Mouse (Mus musculus) liver, embryonic 14.5 days (tissue): ENCODE measurements around the gene Lpo. TPM values are rescaled to one million over a fixed set of nuclear protein-coding genes. Genes with fewer than 3 reads are reported as not detected.
"Not testable (repeated sequence)": the region's sequence is repeated elsewhere in the genome, so short reads cannot be mapped to it uniquely, and the experiment has no call there.

Experiments
- ATAC-seq: fragments of 200-750 bp; cut with Nextera tagmentation; 2 replicates; pipeline ENCODE4 v1.8.0; 2017; ENCODE audit warnings: moderate number of reproducible peaks, mild to moderate bottlenecking, moderate library complexity; ENCODE audit not compliant: insufficient read depth
- DNase-seq, 3 experiments: peaks; one replicate each; pipeline ENCODE4 v3.0.0-alpha.2; 2012 to 2013; ENCODE audit warnings: low read depth in 3 of 3, low spot score in 3 of 3
- H3K27ac ChIP-seq: fragments of 300-500 bp; sonication (generic); 2 replicates; pipeline ENCODE4 v1.5.1; 2014; ENCODE audit warnings: moderate library complexity, mild to moderate bottlenecking, control low read depth, inconsistent platforms
- H3K27me3 ChIP-seq: fragments of 300-500 bp; sonication (generic); 2 replicates; pipeline ENCODE4 v1.6.1; 2014; ENCODE audit warnings: mild to moderate bottlenecking, low read length, moderate library complexity; ENCODE audit not compliant: control insufficient read depth, insufficient read depth
- H3K36me3 ChIP-seq: fragments of 300-500 bp; sonication (generic); replicated peaks from 2 replicates; pipeline ENCODE4 v1.6.1; 2014; ENCODE audit warnings: low read depth; ENCODE audit not compliant: control insufficient read depth, insufficient read depth
- H3K4me1 ChIP-seq, 2 experiments: fragments of 200-500 bp in 1 of 2; fragments of 300-500 bp in 1 of 2; sonication (generic) in 1 of 2; replicated peaks; 2 replicates each; pipeline ENCODE4 v1.6.1; 2012 to 2014; ENCODE audit warnings: antibody characterized with exemption in 1 of 2, inconsistent platforms in 1 of 2, low read length in 1 of 2; ENCODE audit not compliant: control insufficient read depth in 2 of 2, insufficient read depth in 2 of 2
- H3K4me2 ChIP-seq: fragments of 300-500 bp; sonication (generic); 2 replicates; pipeline ENCODE4 v1.6.1; 2014; ENCODE audit warnings: low read depth, mild to moderate bottlenecking, control low read depth, moderate library complexity
- H3K4me3 ChIP-seq, 2 experiments: fragments of 200-500 bp in 1 of 2; fragments of 300-500 bp in 1 of 2; sonication (generic) in 1 of 2; 2 replicates each; pipeline ENCODE4 v1.5.1; 2012 to 2014; ENCODE audit warnings: low read depth in 2 of 2, low read length in 2 of 2, mild to moderate bottlenecking in 2 of 2, control low read depth in 1 of 2, inconsistent platforms in 1 of 2, moderate library complexity in 1 of 2; ENCODE audit not compliant: insufficient read depth in 1 of 2
- H3K9ac ChIP-seq: fragments of 300-500 bp; sonication (generic); replicated peaks from 2 replicates; pipeline ENCODE4 v1.6.1; 2014; ENCODE audit warnings: mild to moderate bottlenecking, control low read depth, moderate library complexity
- H3K9me3 ChIP-seq: fragments of 300-500 bp; sonication (generic); 2 replicates; pipeline ENCODE4 v1.6.1; 2016; ENCODE audit warnings: low read length, mixed read lengths; ENCODE audit not compliant: control insufficient read depth
- CTCF ChIP-seq: IDR thresholded peaks from 2 replicates; pipeline ENCODE4 v1.5.1; 2016; ENCODE audit warnings: antibody characterized with exemption, low read depth, control low read depth
- EP300 ChIP-seq: IDR thresholded peaks from 2 replicates; pipeline ENCODE4 v1.6.1; 2016; ENCODE audit warnings: antibody characterized with exemption, low read depth
- whole genome bisulfite sequencing: fragments of 180-500 bp; shearing (Covaris S2); extraction: QIAGEN DNeasy Blood & Tissue Kit; methylation state at CpG from one replicate; pipeline ENCODE4 v1.1.7; 2014; ENCODE audit not compliant: insufficient replicate concordance; 5-methylcytosine and 5-hydroxymethylcytosine counted together
- polyA plus RNA-seq, 2 experiments: library from polyadenylated mRNA; depleted of rRNA in 1 of 2; stranded (reverse) in 1 of 2; unstranded in 1 of 2; fragments of >200 nt; fragmentation: Nextera tagmentation in 1 of 2; extraction: Ambion mirVana in 1 of 2; gene quantifications; 2 replicates each; pipeline versions ENCODE4 v1.2.1 to v1.2.3; 2012 to 2014

The Lpo gene
- 0.02 TPM in 1 of 2 replicates, not detected in the other for polyA plus RNA-seq (2012; rRNA removed)
- polyA plus RNA-seq (2014; fragmentation: Nextera tagmentation; extraction: Ambion mirVana) = not detected in 2 replicates

GRCm38 (mm10) chr11:87828239-87828900 lies at the start of gene Lpo:
Lpo (minus strand) TSS chr11:87828289.
- TF ChIP-seq CTCF (no peak), EP300 (no peak)
- ATAC-seq = no peak
- Histone ChIP-seq H3K36me3 (no peaks in the 10 kb centered on the region), H3K4me2 (no peak within 1 kb of the TSS), H3K9ac (no peak within 1 kb of the TSS), H3K9me3 (no peaks in the 10 kb centered on the region), H3K27me3 (no peaks in the 10 kb centered on the region), H3K4me3 (no peak within 1 kb of the TSS), H3K4me1 (no peaks in the 10 kb centered on the region), H3K27ac (no peak within 1 kb of the TSS)
- 48% methylated on average over 10 of the region's 10 CpGs for WGBS
- no peak for DNase-seq

DNA sequence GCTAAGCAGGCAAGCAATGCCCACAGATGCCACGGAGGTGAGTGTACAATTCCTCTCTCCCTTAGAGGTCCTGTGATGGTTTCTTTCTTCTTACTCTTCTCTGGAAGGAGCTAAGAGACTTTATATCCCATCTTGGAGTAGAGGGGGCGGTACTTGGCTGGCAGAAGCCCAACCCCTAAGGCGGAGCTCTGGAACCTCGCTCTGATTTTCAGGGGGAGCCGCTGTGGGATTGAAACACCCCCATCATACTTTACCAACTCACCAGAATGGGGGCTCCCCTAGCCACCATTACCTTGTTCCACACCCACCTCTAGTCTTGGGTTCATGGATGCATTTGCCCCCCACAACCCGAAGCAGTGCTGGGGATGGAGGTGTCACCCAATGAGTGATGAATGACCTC lies 47.3 kb upstream of the Lpo start, which contains the start of gene Epx:
Gene Epx, minus strand, starts transcription at position 101 of the 400 bp plus-strand sequence.
- Histone ChIP-seq H3K4me3 (no peak within 1 kb of the TSS), H3K9me3 (no peaks in the 10 kb centered on the region), H3K36me3 (no peaks in the 10 kb centered on the region), H3K9ac (no peak within 1 kb of the TSS), H3K4me1 (no peaks in the 10 kb centered on the region), H3K27me3 (no peaks in the 10 kb centered on the region), H3K27ac (no peak within 1 kb of the TSS), H3K4me2 (no peak within 1 kb of the TSS)
- TF ChIP-seq CTCF (no peak), EP300 (no peak)
- 65% methylated on average over 6 of the region's 6 CpGs for WGBS
- no peak for ATAC-seq
- DNase-seq = no peak

- Histone ChIP-seq H3K36me3 (no peaks in the 10 kb centered on the region), H3K4me1 (no peaks in the 10 kb centered on the region), H3K27me3 (no peaks in the 10 kb centered on the region), H3K9me3 (no peaks in the 10 kb centered on the region), H3K9ac (no peak overlapping the region), H3K27ac (no peak overlapping the region), H3K4me3 (no peak overlapping the region), H3K4me2 (no peak overlapping the region)
- no peak for DNase-seq
- WGBS = 51% methylated on average over 8 of the region's 8 CpGs
- TF ChIP-seq CTCF (no peak), EP300 (no peak)
- ATAC-seq = no peak
Observed at GRCm38 (mm10) chr11:87871766-87872165, 43.7 kb upstream of the Lpo start.

DNA sequence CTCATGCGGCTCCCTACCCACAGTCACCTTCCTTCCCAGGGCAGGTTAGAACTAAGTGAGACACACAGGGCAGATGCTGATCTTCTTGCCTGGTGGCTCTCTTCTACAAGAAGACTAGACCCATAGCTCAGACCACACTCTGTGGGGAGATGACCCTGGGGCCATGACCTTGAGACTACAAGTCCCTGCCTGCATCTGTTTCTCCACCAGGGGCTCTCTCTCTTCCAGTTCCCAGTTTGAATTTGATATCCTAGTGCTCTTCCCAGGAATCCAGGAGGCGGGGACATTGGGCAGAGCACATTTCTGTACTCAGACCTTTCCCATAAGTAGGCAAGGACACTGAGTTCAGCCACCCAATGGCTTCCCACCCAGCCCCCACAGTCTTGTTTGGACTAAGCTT lies 42.0 kb upstream of the Lpo start:
- no peaks in the 10 kb centered on the region for H3K4me1 ChIP-seq
- H3K27me3 ChIP-seq = no peaks in the 10 kb centered on the region
- H3K9me3 ChIP-seq = no peaks in the 10 kb centered on the region
- no peak overlapping the region for H3K4me3 ChIP-seq
- WGBS = 55% methylated on average over 2 of the region's 2 CpGs
- no peak overlapping the region for H3K4me2 ChIP-seq
- H3K9ac ChIP-seq = no peak overlapping the region
- no peaks in the 10 kb centered on the region for H3K36me3 ChIP-seq
- TF ChIP-seq EP300 (no peak), CTCF (no peak)
- no peak for DNase-seq
- no peak overlapping the region for H3K27ac ChIP-seq
- no peak for ATAC-seq

DNA sequence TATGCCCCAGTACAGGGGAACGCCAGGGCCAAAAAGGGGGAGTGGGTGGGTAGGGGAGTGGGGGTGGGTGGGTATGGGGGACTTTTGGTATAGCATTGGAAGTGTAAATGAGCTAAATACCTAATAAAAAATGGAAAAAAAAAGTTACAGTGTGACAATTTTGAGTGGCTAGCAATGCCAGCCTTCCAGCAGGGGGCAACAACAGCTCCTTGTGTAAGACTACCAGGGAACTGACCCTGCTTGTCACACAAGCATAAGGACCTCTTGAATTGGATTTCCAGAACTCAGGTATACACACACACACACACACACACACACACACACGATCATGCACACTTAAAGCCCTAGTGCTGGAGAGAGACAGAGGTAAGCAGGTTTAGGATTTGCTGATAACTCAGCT lies 38.8 kb upstream of the Lpo start:
- 32% methylated on average over 1 of the region's 2 CpGs for WGBS
- not testable (repeated sequence) for ATAC-seq, H3K9ac ChIP-seq, DNase-seq, H3K4me1 ChIP-seq, H3K4me2 ChIP-seq, H3K9me3 ChIP-seq, H3K4me3 ChIP-seq, H3K27me3 ChIP-seq, H3K36me3 ChIP-seq, H3K27ac ChIP-seq
- TF ChIP-seq CTCF = peak; percentile 13; the same call in 1 of the 2 replicates
